Mouse (Mus musculus) activated CD4-positive, CD25-positive, alpha-beta regulatory T cell, adult 4 months (primary cell): ENCODE data around the gene Fndc3b. TPM values are rescaled to one million over a fixed set of nuclear protein-coding genes. Genes with fewer than 3 reads are reported as not detected.

ENCODE experiments used
- ATAC-seq: one replicate; pipeline ENCODE4 v1.8.0; 2017
- polyA plus RNA-seq, 2 experiments: library from polyadenylated mRNA; unstranded; fragments of 100-300 nt; shearing (Covaris generic); gene quantifications; one replicate each; pipeline ENCODE4 v1.2.1; 2017

Gene Fndc3b
- polyA plus RNA-seq, 2 experiments from 2014 or later = 0.17 to 0.81 TPM

DNA sequence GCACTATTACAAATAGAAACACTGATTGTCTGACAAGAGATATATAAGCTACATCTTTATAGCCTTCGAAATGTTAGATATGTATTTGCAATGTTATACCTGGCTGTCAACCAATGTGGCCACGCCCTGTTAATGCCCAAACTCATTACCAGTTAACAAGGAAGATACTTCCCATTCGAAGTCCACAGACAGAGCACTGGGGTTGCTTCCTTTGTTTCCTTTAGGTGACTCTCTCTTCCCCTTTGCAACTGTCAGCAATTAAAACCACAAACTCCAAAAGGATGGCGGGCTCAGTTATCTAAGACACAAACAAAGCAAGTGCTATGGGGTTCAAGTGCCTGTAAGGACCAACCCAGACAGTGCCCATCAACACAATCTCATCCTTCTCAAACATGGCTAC lies 43.8 kb downstream of the Fndc3b start:
- no peak for ATAC-seq

DNA sequence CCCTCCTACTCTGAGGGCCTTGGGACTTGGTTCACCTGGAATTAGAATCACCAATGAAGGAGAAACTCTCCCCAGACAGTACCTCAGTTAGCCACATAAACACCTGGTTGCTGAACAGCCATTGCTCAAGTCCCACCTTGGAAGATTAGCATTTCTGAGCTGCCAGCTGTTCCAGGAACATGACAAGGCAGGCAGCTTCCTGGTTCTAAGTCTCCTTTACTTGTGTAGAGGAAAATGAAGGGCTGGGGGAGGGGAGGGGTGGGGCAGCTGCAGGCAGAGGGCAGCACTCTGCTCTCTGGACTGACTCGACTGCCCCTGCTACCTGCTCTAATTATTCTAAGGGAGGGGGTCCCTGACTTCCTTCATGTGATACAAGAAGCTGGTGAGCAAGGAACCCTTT lies 45.8 kb downstream of the Fndc3b start:
- ATAC-seq = no peak

DNA sequence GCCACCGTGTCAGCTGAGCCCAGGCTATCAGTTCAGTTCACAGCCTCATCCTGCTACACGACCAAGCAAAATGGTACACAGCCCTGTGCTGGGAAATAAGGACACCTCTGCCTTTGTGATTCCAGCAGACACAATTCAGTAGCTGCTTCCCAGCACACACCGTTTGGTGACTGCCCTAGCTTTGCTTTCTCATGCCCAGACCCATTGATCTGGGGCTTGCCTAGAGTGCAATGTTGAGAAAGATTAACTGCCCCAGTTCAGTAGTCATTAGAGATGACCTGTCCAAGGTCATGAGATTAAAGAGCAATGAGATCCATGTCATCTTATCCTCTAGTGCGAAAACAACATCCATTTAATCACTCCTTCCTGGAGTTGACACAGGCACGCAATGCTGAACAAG lies 47.9 kb downstream of the Fndc3b start:
- no peak for ATAC-seq

DNA sequence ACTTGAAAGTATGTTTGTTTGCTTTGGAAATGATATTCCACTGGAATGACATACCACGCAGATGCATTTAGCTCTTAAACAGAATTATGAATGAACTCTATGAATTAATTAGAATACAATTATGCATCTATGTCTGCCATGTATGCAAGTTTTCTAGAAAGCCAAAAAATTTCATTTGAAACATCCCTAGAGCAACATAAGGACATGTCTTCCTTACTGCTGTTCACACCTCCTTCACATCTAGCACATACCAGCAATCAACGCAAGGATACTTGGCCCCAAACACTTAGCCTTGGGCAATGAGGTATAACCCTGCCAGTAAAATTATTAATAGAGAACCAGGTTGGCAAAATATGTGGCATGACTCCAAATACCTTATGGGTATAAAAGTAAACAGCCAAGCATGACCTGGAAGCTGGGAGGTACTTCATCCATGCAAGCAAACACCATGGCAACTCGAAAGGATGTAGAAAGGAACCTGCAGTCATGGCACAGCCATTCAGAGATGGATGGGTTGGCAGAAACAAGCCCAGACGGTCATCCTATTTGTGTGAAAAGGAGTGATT lies 52.8 kb downstream of the Fndc3b start:
- ATAC-seq = no peak

DNA sequence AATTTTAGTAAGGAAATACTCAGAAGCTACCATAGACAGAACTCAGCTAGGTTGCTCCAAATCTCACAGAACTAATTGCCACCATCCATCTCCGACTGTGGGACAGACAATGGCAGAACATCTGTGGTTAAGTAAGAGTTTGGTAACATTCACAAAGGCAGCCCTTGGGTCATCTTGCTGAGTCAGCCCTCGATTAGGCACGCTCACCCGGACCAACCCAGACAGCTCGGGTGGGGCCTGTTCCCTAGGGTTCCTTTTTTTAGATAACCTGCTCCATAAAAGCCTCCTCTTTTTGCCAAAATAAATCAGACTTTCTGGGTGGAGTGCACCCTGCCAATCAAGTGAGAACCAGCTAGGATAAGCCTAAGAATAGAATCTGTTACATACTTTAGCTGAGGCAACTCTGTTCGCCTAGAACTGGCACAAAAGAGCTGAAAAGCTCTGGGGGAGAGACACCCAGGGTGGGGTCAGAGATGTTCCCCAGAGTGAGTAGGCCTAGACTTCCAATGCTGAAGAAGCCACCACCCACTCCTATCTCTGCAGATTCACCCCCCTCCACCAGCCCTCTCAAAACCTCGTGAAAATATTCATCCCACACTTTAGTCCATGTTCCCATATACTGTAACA lies 54.2 kb downstream of the Fndc3b start:
- ATAC-seq = no peak

DNA sequence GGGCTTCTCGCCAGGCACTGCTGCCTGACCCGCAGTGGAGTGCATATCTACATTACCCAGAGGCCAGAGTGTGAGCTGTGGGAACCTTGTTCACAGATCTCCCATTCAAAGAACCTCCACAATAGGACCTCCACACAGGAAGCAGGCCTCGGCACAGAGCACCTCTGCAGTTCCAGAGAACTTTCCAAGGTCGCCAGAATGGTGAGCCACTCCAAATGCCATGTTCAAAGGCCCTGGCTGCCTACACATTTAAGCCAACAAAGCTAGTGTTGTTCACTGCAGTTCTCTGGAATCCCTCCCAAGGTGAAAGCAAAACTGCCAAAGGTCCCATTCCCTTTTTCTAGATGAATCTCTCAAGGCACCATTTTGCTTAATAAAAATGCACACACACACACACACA lies 55.4 kb downstream of the Fndc3b start:
- no peak for ATAC-seq

DNA sequence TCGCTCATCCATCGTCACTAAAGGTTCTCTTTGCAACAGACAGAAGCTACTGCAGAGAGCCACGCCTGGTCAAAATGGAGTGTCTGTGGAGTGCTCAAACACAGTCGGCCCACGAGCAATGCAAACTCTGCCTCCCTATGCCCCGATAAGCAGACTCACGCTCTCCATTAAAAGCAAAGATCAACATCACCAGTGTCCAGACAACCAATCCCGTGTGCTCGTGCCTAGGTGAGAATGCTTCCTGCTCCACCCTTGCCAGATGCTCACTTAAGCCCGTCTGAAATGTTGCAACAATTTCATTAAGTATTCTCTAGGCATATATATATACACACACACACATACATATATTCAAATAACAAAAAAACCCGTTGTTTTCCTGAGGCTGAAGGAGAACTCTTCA lies 56.1 kb downstream of the Fndc3b start:
- ATAC-seq = no peak

DNA sequence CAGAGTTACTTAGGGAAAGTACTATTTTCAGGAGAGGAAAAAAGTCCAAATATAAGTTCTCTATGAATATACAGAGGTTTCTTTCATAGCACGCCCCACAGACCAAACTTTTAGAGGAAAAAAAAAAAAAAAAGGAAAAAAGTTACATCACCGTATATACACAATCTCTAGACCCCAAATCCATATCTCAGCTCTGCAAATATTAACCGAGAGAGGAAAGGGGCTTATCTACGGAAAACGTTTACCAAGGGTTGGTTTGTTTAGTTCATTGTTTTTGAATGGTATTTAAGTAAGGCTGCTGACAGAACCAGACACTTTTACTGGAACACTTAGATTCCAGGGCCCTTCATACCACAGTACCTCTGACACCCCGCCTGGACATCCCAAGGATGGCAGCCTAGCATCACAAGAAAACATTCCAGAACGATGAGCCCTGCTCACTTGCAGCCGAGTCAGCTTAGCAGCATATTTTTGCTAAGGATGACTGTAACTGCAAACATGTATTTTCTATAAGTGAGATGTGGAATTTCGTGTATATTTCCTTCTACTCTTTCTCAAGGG lies 58.6 kb downstream of the Fndc3b start:
- ATAC-seq = no peak

DNA sequence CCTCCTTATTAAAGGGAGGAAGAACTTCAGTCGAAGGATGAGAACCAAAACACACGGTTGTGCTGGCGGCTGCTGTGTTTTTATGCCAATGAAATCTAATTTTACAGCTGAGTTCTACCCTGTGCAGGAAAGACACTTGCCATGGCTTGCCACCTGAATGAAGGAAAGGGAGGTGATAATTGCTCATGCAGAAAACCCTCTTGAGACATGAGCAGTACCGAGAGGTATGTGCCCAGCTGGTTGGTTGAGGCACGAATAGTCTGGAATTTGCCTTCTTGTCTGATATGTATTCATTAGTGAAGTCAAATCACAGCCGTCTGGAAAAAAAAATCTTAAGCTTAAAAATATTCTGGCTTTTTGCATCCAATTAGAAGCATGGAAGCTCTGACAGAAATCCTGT lies 59.4 kb downstream of the Fndc3b start:
- no peak for ATAC-seq

DNA sequence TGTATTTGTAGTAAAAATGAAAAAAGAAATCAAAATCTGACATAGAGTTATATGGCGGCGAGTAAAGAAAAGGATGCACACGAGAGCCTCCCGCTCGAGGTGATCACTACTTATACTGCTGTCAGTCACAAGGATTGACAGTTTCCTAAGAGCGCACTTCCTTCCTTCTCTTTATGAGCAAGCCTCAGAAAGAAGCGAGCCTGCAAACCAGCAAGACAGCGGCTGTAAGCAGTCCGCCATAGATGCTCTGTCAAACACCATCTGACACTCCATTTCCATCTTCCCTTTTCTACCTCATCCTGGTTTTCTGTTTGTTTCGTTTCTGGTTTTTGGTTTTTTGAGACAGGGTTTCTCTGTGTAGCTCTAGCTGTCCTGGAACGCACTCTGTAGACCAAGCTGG lies 61.0 kb downstream of the Fndc3b start:
- ATAC-seq = no peak

DNA sequence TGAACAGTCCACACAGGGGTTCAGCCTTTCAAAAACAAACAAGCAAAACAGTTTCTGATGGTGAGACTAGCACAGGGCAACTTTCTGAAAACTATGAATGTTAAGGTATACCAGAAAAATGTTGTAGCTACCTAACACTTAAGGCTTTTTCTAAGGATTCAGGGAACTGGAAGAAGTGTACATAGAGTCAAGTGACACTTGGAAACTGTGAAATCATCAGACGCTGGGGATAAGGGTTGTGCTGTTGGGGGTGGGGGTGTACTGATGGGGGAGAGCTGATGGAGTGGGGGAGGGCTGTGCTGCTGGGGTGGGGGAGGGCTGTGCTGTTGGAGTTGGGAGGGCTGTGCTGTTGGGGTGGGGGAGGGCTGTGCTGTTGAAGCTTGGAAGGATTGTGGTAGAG lies 61.8 kb downstream of the Fndc3b start:
- no peak for ATAC-seq

DNA sequence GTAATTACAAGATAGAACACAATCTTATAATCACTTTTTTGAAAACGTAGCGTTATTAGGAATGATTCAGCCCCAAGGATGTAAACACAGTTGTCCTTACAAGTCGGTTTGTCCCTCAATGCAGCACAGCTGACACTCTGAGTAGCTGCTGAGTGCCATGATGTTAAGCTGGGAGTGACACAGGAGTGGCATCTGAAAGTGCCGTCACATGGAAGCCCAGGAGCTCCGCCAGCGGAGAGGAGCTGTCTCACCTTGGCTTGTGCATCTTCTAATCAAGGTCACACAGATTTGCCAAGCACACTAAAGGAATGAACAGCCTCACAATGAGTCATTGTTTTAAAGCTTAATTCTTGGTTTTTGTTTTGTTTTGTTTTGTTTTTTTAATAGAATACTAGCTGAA lies 68.7 kb downstream of the Fndc3b start:
- ATAC-seq = no peak

DNA sequence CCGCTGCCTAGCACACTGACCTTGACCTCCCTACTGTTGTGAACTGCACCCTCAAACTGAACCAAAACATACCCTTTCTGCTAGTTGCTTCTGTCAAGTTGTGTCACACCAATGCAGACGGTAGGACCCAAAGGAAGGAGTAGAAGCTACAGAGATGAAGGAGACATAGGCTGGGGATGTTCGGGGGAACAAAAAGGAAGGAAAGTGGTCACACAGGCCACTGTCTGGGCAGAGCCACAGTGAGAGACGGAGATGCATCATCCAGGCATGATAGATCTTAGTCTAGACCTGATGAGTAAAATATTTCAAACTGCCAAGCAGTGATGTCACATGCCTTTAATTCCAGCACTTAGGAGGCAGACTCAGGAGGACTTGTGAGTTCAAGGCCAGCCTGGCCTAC lies 71.4 kb downstream of the Fndc3b start:
- no peak for ATAC-seq

DNA sequence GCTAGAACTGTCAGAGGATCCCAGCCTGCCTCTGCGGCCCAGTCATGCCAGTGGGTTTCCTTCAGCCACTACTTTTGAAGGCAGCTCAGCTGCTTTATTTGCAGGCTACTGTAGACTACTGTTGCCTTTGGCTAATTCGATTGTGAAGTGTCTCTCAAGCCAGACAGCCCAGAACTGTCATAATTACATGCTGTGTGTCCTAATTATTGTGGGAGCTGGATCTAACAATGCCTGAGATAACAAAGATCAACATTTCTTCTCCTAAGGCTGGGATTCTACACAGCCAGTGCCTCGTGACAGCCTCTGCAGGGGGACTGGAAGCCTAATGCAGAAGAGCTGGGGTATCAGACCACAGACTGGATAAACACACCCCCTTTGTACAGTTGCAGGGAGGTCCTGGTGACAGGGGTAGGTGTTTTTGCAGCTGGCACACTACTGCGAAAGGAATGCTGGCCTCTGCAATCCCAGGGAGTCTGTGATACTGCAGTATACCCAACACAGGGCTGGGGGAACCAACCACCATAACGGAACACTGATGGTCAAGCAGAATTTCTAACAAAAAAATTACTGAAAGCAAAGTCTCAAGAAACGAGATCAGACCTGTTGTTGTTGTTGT lies 74.0 kb downstream of the Fndc3b start:
- ATAC-seq = no peak

DNA sequence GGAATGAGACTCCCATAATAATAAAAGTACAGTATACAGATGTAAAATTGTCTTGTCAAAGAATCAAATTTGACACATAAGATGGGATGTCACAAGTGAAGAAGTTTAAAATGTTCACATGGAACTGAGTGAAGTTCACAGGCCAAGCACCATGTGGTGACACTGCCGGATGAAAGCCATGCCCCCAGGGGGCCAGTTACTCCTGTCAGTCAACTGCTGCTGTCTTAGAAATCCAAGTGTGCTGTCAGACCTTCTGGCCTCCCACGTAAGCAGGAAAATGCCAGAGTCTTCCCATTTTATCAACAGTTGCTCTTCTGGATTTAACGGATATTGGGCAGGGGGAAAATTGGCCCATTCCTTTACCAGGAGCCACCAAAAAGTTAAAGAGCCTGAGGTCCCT lies 75.3 kb downstream of the Fndc3b start:
- ATAC-seq = no peak

DNA sequence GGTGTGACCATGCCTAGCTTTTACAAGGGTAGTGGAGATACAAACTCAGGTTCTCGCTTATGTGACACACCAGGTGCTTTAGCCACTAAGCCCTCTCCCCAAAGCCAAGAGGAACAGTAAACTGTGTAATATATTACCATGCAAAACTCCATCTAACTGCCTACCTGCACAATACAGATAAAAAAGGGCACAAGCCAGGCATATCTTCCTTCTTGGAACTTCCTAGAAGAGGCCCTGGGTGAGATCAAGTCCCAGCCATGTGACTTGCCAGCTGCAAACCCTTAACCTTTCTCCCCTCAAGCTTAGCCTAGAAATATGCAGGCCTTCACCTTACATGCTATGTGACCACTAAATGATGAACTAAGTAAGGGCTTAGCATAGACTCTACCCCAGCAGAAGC lies 78.2 kb downstream of the Fndc3b start:
- no peak for ATAC-seq

DNA sequence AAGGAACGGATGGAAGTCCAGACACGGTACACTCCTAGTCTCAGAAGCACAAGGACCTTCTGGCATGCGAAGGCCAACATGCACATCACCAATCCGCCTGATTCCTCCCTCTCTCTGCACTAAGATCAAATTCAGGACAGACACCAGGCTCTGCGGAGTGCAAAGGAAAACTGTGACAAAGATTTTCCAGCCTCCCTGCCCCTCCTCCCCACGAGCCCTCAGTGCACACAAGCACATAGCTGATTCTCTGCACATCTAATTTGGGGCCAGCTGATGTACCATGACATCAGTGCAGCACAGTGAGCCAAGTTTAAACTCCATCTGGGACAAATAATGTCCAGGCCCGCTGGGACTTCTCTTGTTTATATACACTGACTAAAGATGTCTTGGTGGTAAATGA lies 80.0 kb downstream of the Fndc3b start:
- no peak for ATAC-seq

DNA sequence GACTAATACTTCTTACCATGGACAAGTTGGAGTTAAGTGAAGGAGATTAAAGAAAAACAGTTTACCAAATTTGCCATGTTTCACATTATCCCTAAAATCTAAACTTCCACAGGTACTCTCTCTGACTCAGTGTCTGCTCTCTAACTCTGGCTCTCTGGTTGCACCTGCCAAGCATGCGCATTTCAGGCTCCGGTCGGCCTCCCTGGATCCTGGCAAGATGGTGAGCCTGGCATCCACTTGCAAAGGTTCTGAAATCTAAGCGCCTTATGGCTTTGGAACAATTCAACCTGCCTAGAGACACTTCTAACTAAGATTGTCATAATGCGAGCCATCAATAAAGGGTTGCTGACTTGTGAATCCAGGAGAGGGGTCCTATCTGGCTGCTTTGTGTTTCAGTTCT lies 81.4 kb downstream of the Fndc3b start:
- ATAC-seq = no peak

DNA sequence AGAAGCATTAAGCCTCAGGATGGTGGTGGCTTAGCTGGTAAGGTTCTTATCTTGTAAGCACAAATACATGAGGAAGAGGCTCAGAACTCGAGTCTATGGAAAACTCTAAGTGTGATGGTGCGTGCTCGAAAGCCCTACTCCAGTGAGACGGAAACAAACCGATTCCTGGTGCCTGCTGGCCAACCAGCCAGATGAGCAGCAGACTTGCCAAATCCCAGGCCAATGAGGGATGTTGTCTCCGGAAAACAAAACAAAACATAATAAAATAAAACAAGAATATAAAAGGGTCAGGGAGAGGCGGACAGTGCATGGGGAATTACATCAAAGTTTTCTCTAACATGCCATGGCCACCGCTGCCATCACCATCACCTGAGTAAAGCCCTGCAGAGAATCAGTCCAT lies 84.8 kb downstream of the Fndc3b start:
- no peak for ATAC-seq

DNA sequence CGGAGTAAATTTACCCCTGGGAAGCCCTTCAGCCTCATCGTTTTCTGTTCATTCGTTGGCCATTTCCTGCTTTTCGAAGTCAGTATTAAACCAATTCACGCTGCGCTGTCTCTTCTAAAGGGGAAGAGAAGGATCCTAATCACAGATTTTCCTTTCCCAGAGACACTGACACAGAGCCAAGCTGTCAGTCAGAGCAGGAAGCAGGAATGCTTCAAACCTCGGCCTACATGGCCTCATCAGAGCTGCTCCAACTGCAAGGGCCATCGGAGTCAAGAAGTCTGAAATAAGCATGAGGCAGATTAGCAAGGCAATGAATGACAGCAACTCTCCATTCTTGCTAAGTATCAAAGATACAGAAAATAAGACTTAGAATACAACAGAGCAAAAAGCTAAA lies 85.5 kb downstream of the Fndc3b start:
- no peak for ATAC-seq

DNA sequence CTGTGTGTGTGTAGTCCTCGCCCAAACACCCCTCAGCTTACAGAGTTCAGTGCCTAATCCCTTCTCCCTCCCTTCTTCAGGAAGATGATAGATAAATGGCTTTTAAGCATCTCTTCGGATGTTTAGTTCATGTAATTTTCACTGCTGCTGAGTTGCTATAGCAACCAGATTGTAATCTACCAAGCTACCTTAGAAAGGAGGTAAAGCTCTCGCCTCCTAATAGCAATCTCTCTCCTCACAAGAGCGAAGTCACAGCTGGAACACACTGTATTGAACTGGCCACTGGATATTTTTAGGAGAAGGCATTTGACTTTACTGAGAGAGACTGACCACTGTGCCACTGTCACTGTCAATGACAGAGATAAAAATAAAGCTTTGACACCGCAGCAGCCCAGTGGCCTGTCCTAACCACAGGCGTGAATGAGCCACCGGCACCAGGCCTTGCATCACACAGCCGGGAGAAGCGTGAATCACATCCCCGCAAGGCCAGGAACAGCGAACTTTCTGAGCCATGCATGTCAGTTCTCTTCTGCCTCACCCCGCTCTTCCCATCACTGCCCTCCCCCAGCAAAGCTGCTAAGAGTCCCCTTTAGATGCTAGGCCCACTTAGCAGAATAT lies 86.0 kb downstream of the Fndc3b start:
- no peak for ATAC-seq

DNA sequence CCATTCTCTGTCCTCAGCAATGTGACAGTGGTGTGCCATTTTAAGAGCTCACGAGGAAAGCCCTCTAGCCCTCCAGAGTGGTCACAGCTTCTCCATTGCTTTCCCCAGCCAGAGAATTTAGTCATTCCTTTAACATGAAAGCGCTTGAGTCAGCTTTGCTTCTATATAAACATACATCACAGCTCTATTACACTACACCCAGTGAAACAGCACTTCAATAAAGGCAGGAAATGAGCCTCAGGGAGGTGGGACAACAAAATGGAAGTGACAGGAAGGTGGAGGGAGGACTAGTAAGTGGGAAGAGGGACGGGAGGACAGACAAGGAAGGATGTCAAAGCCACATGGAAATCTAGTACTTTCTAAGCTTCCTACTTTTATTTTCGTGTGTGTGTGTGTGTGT lies 88.7 kb downstream of the Fndc3b start:
- ATAC-seq = no peak

DNA sequence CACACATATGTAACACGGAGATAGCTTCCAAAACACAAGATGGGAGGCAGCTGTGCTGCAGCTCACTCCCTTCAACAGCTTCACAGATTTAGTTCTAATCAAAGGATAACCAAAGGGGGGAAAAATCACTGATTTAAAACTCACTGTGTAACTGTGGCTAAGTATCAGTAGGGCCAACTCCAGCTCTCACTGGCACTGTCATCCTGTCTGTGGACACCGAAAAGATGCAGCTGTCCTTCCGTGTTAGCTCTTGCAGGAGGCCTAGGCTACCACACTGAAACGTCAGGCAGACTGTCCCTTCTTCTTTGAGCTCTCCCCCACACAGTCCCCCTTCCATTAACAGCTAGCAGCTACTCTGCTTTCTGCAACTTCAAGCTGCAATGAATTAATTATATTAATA lies 89.9 kb downstream of the Fndc3b start:
- no peak for ATAC-seq

DNA sequence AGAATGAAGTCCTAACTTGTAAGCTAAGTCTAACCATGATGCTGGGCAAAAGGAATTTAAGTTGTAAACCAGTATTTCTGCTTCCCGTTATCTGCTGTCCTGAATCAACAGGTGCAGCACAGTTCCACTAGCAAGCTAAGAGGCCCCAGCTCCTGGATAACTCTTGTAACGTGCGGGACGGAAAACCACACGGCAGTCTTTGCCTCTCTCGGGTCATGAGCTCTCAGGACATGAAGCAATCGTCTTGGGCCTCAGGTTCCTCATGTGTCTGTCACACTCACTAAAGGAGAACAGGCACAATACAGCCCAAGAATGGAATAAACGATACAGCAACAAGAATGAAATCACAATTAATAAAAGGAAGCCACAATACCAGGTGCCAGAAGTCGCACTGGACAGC lies 93.4 kb downstream of the Fndc3b start:
- ATAC-seq = no peak
